Comparison of ENCODE assay signal across 8 mouse cellular contexts in genomic region chr9:116175488-116176115, GRCm38 (mm10). TPM values are rescaled to one million over a fixed set of nuclear protein-coding genes. Genes with fewer than 3 reads are reported as not detected.
A peak's percentile ranks its signal among the peaks of the same experiment; 100 is the strongest.
DNase-seq lines count a peak whose midpoint lies in the region; ATAC-seq and TF ChIP-seq lines count a peak whose summit lies in the region.

No protein-coding gene starts in this region.

- peak overlapping the region; percentile 37 for H3K4me2 ChIP-seq in CH12.LX (ENCODE audit: insufficient read depth, low read depth, poor library complexity, severe bottlenecking)
- H3K4me2 ChIP-seq in heart, embryonic 13.5 days: peak overlapping the region; percentile 82
- H3K4me2 ChIP-seq in kidney, postnatal 0 days (ENCODE audit: low read length): peak overlapping the region; percentile 72
- peak overlapping the region; percentile 72 for H3K4me2 ChIP-seq in stomach, embryonic 14.5 days (replicated peaks; ENCODE audit: low read depth, low read length)

- H3K27ac ChIP-seq in CH12.LX (ENCODE audit: insufficient read depth, low read depth) (peak overlapping the region; percentile 86), macrophage (peak overlapping the region; percentile 92)
- peak overlapping the region; percentile 93 for H3K27ac ChIP-seq in bone marrow macrophage, adult 2 months (ENCODE audit: insufficient read depth, low read depth, low read length)
- H3K27ac ChIP-seq in heart, embryonic 13.5 days (replicated peaks): peak overlapping the region; percentile 92
- H3K27ac ChIP-seq in kidney, postnatal 0 days: peak overlapping the region; percentile 99
- peak overlapping the region; percentile 97 for H3K27ac ChIP-seq in stomach, embryonic 14.5 days (ENCODE audit: low read length)

- no peaks in the 10 kb centered on the region for H3K9me3 ChIP-seq in CH12.LX (replicated peaks; ENCODE audit: low read length)
- H3K9me3 ChIP-seq in heart, embryonic 13.5 days: no peaks in the 10 kb centered on the region
- no peaks in the 10 kb centered on the region for H3K9me3 ChIP-seq in kidney, postnatal 0 days (replicated peaks; ENCODE audit: low read length)
- H3K9me3 ChIP-seq in stomach, embryonic 14.5 days (ENCODE audit: control insufficient read depth, low read depth, low read length): no peaks in the 10 kb centered on the region

- ATAC-seq in heart, embryonic 13.5 days (ENCODE audit: extremely low read depth, insufficient number of reproducible peaks, low FRiP score, low TSS enrichment): no peak
- peak; percentile 70 for ATAC-seq in kidney, postnatal 0 days (replicated peaks; ENCODE audit: low FRiP score, low read depth)
- no peak for ATAC-seq in stomach, embryonic 14.5 days (ENCODE audit: insufficient number of reproducible peaks, insufficient read depth, low FRiP score, low read depth)
- ATAC-seq in cerebellum, adult (ENCODE audit: insufficient number of reproducible peaks, low FRiP score, low TSS enrichment): no peak
- no peak for ATAC-seq in frontal cortex, adult (ENCODE audit: low TSS enrichment)

- H3K36me3 ChIP-seq in CH12.LX (replicated peaks in 1 of 2; ENCODE audit: control insufficient read depth in 1 of 2, insufficient read depth in 1 of 2, low read length in 1 of 2): peaks cover 0 to 12% of the 10 kb centered on the region in 2 experiments
- no peaks in the 10 kb centered on the region for H3K36me3 ChIP-seq in heart, embryonic 13.5 days
- H3K36me3 ChIP-seq in kidney, postnatal 0 days (ENCODE audit: insufficient read depth, low read length): no peaks in the 10 kb centered on the region
- H3K36me3 ChIP-seq in macrophage (ENCODE audit: inconsistent target): no peaks in the 10 kb centered on the region
- H3K36me3 ChIP-seq in stomach, embryonic 14.5 days (ENCODE audit: control insufficient read depth, insufficient read depth, low read length): no peaks in the 10 kb centered on the region; the same call in 1 of the 2 replicates

- TF ChIP-seq EP300 in CH12.LX (IDR thresholded peaks at IDR 0.05; ENCODE audit: low read length): no peak

- dilution Hi-C loops in CH12.LX (cut with MboI; ENCODE audit: extremely low pct_ligation_motif_present, extremely low pct_unique_long_range_greater_than_20kb, low sequenced_read_pairs): no loop called here

- H3K27me3 ChIP-seq in CH12.LX (replicated peaks): no peaks in the 10 kb centered on the region
- H3K27me3 ChIP-seq in heart, embryonic 13.5 days (replicated peaks): no peaks in the 10 kb centered on the region
- H3K27me3 ChIP-seq in kidney, postnatal 0 days (ENCODE audit: insufficient read depth, low read length): no peaks in the 10 kb centered on the region
- no peaks in the 10 kb centered on the region for H3K27me3 ChIP-seq in stomach, embryonic 14.5 days (ENCODE audit: control insufficient read depth, insufficient read depth, low read length)

- peak overlapping the region; percentile 96 for H3K9ac ChIP-seq in CH12.LX (ENCODE audit: insufficient read depth, low read depth)
- peak overlapping the region; percentile 90 for H3K9ac ChIP-seq in heart, embryonic 13.5 days
- H3K9ac ChIP-seq in kidney, postnatal 0 days (ENCODE audit: low read depth, low read length): peak overlapping the region; percentile 99
- H3K9ac ChIP-seq in stomach, embryonic 14.5 days (replicated peaks; ENCODE audit: low read depth, low read length): peak overlapping the region; percentile 92

- WGBS in heart, embryonic 13.5 days: 8% methylated on average over 16 of the region's 16 CpGs
- WGBS in kidney, postnatal 0 days: 5% methylated on average over 16 of the region's 16 CpGs
- 11% methylated on average over 16 of the region's 16 CpGs for WGBS in macrophage (ENCODE audit: missing documents)
- WGBS in stomach, embryonic 14.5 days: 10% methylated on average over 16 of the region's 16 CpGs

- H3K79me2 ChIP-seq in CH12.LX (replicated peaks; ENCODE audit: control insufficient read depth, extremely low read depth, insufficient read depth, poor library complexity, severe bottlenecking): peaks cover 43% of the 10 kb centered on the region
- peaks cover 41% of the 10 kb centered on the region for H3K79me2 ChIP-seq in macrophage (ENCODE audit: inconsistent target)

- H3K4me3 ChIP-seq in CH12.LX (replicated peaks in 1 of 3; ENCODE audit: low read depth in 2 of 3, low read length in 2 of 3, poor library complexity in 1 of 3): peak overlapping the region; percentile 52 to 96 (median 92)
- H3K4me3 ChIP-seq in bone marrow macrophage, adult 2 months (ENCODE audit: insufficient read depth, low read length): peak overlapping the region; percentile 94
- H3K4me3 ChIP-seq in heart, embryonic 13.5 days: peak overlapping the region; percentile 73
- peak overlapping the region; percentile 91 for H3K4me3 ChIP-seq in kidney, postnatal 0 days (replicated peaks; ENCODE audit: low read depth, low read length)
- H3K4me3 ChIP-seq in macrophage (ENCODE audit: inconsistent target): peak overlapping the region; percentile 41
- peak overlapping the region; percentile 87 for H3K4me3 ChIP-seq in stomach, embryonic 14.5 days (ENCODE audit: low read depth, low read length)

- in situ Hi-C loops in CH12.LX (cut with MboI; ENCODE audit: low pct_ligation_motif_present, low pct_unique_long_range_greater_than_20kb, low sequenced_read_pairs): loop anchor here (5.0 to 10.0 kb wide), 2 partner anchors 37 to 91 kb away; no protein-coding TSS in a partner anchor

- DNase-seq in CH12.LX (ENCODE audit: extremely low read depth): peak; percentile 92
- peak; percentile 65 for DNase-seq in kidney, postnatal 0 days (ENCODE audit: low spot score)

- peak; percentile 35; the same call in 1 of the 2 replicates for TF ChIP-seq POLR2A in CH12.LX (IDR thresholded peaks at IDR 0.05; ENCODE audit: low read depth, low read length)
- no peak for TF ChIP-seq POLR2A in bone marrow macrophage, adult 2 months (IDR thresholded peaks at IDR 0.05; ENCODE audit: borderline replicate concordance, low read depth, low read length)

- H3K4me1 ChIP-seq in CH12.LX (ENCODE audit: control insufficient read depth in 1 of 2, insufficient read depth in 2 of 2): peaks cover 12 to 49% of the 10 kb centered on the region in 2 experiments
- peaks cover 49% of the 10 kb centered on the region for H3K4me1 ChIP-seq in bone marrow macrophage, adult 2 months (ENCODE audit: control insufficient read depth, insufficient read depth, low read length)
- peaks cover 17% of the 10 kb centered on the region for H3K4me1 ChIP-seq in heart, embryonic 13.5 days
- peaks cover 15% of the 10 kb centered on the region for H3K4me1 ChIP-seq in kidney, postnatal 0 days (replicated peaks; ENCODE audit: insufficient read depth, low read length)
- peaks cover 12% of the 10 kb centered on the region; the same call in 1 of the 2 replicates for H3K4me1 ChIP-seq in stomach, embryonic 14.5 days (ENCODE audit: control insufficient read depth, insufficient read depth, low read length)

- no peak for TF ChIP-seq CTCF in CH12.LX (conservative IDR thresholded peaks at IDR 0.05 in 1 of 2, IDR thresholded peaks at IDR 0.05 in 1 of 2; ENCODE audit: low read depth in 2 of 2, low read length in 2 of 2)
- no peak for TF ChIP-seq CTCF in bone marrow macrophage, adult 2 months (IDR thresholded peaks at IDR 0.05; ENCODE audit: low read depth, low read length)
- no peak for TF ChIP-seq CTCF in kidney, postnatal 0 days (IDR thresholded peaks at IDR 0.05; ENCODE audit: low read depth)

- TF ChIP-seq RAD21 in CH12.LX (IDR thresholded peaks at IDR 0.05; ENCODE audit: low read depth, low read length): no peak

TF ChIP-seq in CH12.LX, 34 proteins besides CTCF, POLR2A, EP300 and RAD21 (continues in another document):
- TF ChIP-seq UBTF (IDR thresholded peaks at IDR 0.05; ENCODE audit: low read depth, low read length): no peak
- TF ChIP-seq GABPA (IDR thresholded peaks at IDR 0.05; ENCODE audit: insufficient replicate concordance, low read depth, low read length): no peak
- no peak for TF ChIP-seq NRF1 (IDR thresholded peaks at IDR 0.05; ENCODE audit: low read depth, low read length)
- no peak for TF ChIP-seq SMC3 (IDR thresholded peaks at IDR 0.05; ENCODE audit: low read depth, low read length)
- TF ChIP-seq CHD1 (IDR thresholded peaks at IDR 0.05; ENCODE audit: low read depth, low read length): peak; percentile 16; the same call in 1 of the 2 replicates
- TF ChIP-seq JUN (IDR thresholded peaks at IDR 0.05; ENCODE audit: insufficient read depth, low read depth, low read length): no peak
- 0 out of 2 replicates have a peak, but pooled peaks have one; percentile 6 for TF ChIP-seq HCFC1 (IDR thresholded peaks at IDR 0.05; ENCODE audit: low read depth, low read length)
- TF ChIP-seq USF1 (IDR thresholded peaks at IDR 0.05; ENCODE audit: low read depth, low read length): no peak
- no peak for TF ChIP-seq POLR2AphosphoS2 (IDR thresholded peaks at IDR 0.05; ENCODE audit: low read depth, low read length)
- no peak for TF ChIP-seq MXI1 (IDR thresholded peaks at IDR 0.05; ENCODE audit: low read depth, low read length)
- TF ChIP-seq JUND (conservative IDR thresholded peaks at IDR 0.05; ENCODE audit: low read depth, low read length): peak; percentile 36; the same call in 1 of the 2 replicates
- TF ChIP-seq TBP (conservative IDR thresholded peaks at IDR 0.05; ENCODE audit: low read depth, low read length): peak; percentile 86
- peak; percentile 46 for TF ChIP-seq TCF12 (IDR thresholded peaks at IDR 0.05; ENCODE audit: low read depth, low read length)
- TF ChIP-seq ZKSCAN1 (IDR thresholded peaks at IDR 0.05; ENCODE audit: borderline replicate concordance, low read depth, low read length): no peak
- no peak; the same call in 1 of the 2 replicates for TF ChIP-seq MAX (IDR thresholded peaks at IDR 0.05; ENCODE audit: low read length)
- 0 out of 2 replicates have a peak, but pooled peaks have one; percentile 28 for TF ChIP-seq ETS1 (conservative IDR thresholded peaks at IDR 0.05; ENCODE audit: low read depth, low read length)
- peak; percentile 42 for TF ChIP-seq MYC (IDR thresholded peaks at IDR 0.05; ENCODE audit: low read depth, low read length)

RNA-seq across cellular contexts. Expression of gene Tgfbr2, which starts 0.4 kb away (rescaled TPM):
- 43.0 and 46.3 TPM in 2 replicates for total RNA-seq in CH12.LX (2012; rRNA removed)
- total RNA-seq in CH12.LX (2014; rRNA removed): 19.6 and 21.2 TPM in 2 replicates
- 37.4 and 42.8 TPM in 2 replicates for polyA plus RNA-seq in CH12.LX (2012; ENCODE audit: insufficient read length, low read depth)
- 62.1 and 79.7 TPM in 2 replicates for polyA plus RNA-seq in bone marrow macrophage, adult 2 months (2012; ENCODE audit: insufficient read depth, insufficient read length, missing spikeins)
- polyA plus RNA-seq in heart, embryonic 13.5 days (2015; fragmentation: Nextera tagmentation; extraction: Ambion mirVana): 17.2 and 19.0 TPM in 2 replicates
- polyA plus RNA-seq in kidney, postnatal 0 days (2015; fragmentation: Nextera tagmentation; extraction: Ambion mirVana): 31.0 and 31.2 TPM in 2 replicates
- 10 to 100 TPM; 15.9 to 41.2 (median 29.0) TPM for total RNA-seq in macrophage (2018; cell fraction: chromatin; rRNA removed)
- total RNA-seq in macrophage (2018; cell fraction: cytosol; rRNA removed): 100 to 1,000 TPM in 14 of 26 experiments, 10 to 100 TPM in 12; 65.6 to 133 (median 103) TPM
- total RNA-seq in macrophage (2018; cell fraction: nucleus; rRNA removed): 100 to 1,000 TPM in 6 of 26 experiments, 10 to 100 TPM in 20; 35.9 to 112 (median 82.4) TPM
- polyA plus RNA-seq in macrophage (2018): 69.5 to 93.5 TPM (median 80.3 TPM) in 3 replicates
- 36.9 and 38.2 TPM in 2 replicates for polyA plus RNA-seq in stomach, embryonic 14.5 days (2014; fragmentation: Nextera tagmentation; extraction: Ambion mirVana)

Comparison
In these comparisons a context has a peak if more than half of its experiments do, and no peak if none do; other contexts are left out.
1. H3K4me3 ChIP-seq: peak in every context shown above with its lines; median percentile 94 in bone marrow macrophage, adult 2 months; 92 in CH12.LX; 91 in kidney, postnatal 0 days; 87 in stomach, embryonic 14.5 days; 73 in heart, embryonic 13.5 days; 41 in macrophage.